Mouse (Mus musculus): ENCODE data around the gene Emc8.

Gene Emc8

GRCm38 (mm10) chr8:120642031-120642662 is 26.2 kb downstream of the Emc8 start:
- in situ Hi-C loops (cut with MboI, MseI): loop anchor here (25.0 kb wide), 1 partner anchor 445 kb away; the partner anchor contains the start of gene Foxf1

DNA sequence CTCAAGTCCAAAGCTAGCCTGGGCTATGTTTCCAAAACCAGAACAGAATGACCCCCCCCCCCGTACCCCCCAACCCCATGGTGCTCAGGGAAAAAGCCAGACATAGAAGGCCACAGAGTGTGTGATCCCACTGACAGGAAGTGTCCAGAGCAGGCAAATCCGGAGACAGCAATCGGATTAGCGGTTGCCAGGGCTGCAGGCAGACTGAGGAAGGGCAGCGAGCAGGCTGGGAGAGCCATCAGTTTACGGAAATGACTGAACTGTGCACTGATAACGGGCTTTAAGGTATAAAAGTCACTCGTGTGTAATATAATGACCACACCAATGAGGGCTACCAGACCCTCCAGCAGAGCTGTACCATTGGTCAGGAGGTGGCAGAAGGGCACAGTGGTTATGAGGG is 27.1 kb downstream of the Emc8 start:
- in situ Hi-C loops (cut with MboI, MseI): loop anchor here (25.0 kb wide), 1 partner anchor 446 kb away; the partner anchor contains the start of gene Foxf1

DNA sequence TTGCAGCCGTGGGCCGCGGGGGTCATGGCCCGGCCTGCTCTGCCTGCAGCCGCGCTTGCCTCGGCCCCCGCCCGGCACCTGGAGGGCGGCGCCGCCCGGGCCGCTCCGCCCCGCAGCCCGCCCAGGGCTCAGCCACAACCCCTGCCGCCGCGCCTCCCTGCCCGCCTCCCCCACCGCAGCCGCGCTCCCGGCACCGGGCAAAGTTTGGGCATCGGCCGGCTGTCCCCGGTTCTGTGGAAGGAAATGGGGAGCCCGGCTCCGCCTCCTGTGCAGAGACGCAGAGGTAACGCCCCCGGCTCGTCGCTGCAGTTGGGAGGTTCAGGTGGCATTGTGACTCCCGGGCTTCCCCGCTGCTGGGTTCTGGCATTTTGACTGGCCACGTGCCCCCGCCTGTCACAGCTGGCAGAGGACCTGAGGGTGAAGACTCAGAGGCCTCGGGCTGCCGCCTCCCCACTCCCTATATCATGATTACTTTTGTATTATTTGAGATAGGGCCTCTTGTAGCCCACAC is 34.0 kb downstream of the Emc8 start:
- in situ Hi-C loops (cut with MboI, MseI): loop anchor here (25.0 kb wide), 1 partner anchor 453 kb away; the partner anchor contains the start of gene Foxf1

GRCm38 (mm10) chr8:120633665-120634271 is 34.6 kb downstream of the Emc8 start:
- in situ Hi-C loops (cut with MboI, MseI): loop anchor here (25.0 kb wide), 1 partner anchor 454 kb away; the partner anchor contains the start of gene Foxf1

DNA sequence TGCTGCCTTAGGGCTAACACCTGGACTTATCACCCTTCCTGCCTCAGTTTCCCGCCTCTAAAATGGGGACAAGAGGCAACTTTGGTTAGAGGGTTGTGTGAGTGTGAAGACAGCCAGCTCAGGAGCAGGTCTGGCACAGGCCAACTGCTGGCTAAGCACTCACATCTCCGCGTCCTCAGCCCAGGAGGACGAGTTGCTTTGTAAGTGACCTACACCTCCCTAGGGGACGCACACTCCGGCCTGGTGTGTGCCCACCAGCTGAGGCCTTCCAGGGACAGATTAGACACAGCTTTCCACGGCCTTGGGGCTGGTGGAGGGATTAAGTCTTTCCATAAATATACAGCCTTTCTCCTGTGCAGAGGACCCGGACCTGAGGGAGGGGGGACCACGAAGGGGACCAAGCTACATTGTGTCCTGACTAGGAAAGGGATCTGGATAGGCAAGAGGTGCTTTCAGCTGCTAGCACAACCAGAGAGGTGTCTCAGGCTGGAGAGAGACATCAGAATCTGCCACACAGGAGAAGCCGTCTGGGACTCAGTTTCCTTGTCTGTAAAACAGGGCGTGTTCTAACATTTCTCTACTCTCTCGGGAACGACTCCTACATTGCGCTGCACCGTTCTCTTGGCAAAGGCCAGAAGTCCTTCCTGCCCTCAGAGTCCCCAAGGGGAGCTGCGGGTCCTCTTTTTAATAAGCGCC is 35.3 kb downstream of the Emc8 start:
- in situ Hi-C loops (cut with MboI, MseI): loop anchor here (25.0 kb wide), 1 partner anchor 454 kb away; the partner anchor contains the start of gene Foxf1

DNA sequence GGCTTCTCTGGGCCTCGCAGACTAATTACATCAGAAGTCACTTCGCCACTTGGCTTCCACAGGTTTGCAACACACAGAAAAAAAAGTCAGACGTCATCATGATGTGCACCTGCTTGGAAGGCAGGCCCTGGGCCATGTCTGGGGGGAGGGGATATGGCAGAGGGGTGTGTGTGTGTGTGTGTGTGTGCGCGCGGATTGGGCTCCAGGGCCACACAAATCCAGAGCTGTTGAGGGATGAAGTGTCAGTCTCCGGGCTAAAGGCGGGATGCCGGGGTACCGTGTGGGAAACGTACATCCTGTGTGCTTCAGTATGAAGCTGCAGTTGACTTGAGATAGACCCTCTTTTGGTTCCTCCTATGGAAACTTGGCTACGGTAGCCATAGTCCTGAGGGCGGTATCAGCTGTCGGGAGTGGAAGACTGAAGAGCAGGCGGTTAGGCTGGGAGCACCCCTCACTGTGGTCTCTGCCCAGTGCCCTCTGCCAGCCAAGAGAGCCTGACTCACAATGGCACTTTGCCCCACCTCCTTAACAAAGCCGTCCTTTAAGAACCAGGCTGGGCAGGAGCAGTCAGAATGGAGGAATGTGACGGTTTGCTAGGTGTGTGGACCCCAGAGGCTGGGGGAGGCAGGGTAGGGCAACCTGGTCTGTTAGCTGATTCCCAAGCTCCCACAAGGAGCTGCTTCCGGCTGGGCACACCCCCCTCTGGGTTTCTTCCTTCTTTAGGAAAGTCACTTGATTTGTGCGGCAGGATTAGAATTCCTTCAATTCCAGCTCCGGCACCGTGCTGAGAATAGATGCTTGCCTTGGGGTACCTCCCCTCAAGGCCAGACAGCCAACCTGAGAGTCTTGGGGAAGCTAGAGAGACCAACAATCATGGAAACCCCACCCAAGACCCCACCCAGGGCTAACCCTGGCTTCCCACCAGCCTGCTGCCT is 36.7 kb downstream of the Emc8 start:
- in situ Hi-C loops (cut with MboI, MseI): loop anchor here (25.0 kb wide), 1 partner anchor 456 kb away; the partner anchor contains the start of gene Foxf1

GRCm38 (mm10) chr8:120630848-120631247 is 37.5 kb downstream of the Emc8 start:
- in situ Hi-C loops (cut with MboI, MseI): loop anchor here (25.0 kb wide), 1 partner anchor 456 kb away; the partner anchor contains the start of gene Foxf1

DNA sequence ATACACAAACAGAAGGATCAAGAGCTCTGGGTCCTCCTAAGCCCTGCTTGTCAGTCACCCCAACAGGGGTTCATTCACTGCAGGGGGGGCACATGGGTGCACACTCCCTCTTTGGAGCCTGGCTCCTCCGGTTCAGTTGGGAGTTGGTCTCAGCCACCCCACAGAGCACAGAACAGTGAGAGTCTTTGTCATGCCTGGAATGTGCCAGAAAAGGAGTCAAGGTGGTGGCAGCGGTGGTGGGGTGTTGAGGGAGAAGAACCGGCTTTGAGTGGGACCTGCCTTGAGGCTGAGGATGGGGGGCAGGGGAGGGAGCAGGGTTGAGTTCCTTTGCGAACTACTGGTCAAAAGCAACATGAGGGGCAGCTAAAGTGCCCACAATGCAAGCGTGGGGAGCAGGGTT is 38.3 kb downstream of the Emc8 start:
- in situ Hi-C loops (cut with MboI, MseI): loop anchor here (25.0 kb wide), 1 partner anchor 457 kb away; the partner anchor contains the start of gene Foxf1

GRCm38 (mm10) chr8:120627298-120627697 is 41.1 kb downstream of the Emc8 start:
- in situ Hi-C loops (cut with MboI, MseI): loop anchor here (25.0 kb wide), 1 partner anchor 460 kb away; the partner anchor contains the start of gene Foxf1

DNA sequence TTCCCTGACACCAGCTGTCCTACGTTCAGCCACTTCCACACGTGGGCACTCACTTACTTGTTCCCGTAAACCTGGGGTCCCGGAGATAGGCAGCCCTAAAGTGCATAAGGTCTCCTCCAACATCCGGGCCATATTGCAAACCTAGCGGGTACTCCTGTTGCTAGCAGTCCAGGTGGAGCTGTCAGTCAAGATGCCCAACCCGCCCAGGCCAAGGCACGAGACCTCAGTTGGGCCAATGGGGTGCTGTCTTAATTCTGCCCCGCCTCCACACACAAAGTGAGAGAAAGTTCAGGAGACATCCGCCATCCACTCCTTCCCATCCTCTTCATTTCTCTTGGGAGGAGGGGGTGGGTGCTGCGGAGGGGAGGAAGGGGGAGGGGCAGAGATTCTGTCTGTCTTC is 41.9 kb downstream of the Emc8 start:
- in situ Hi-C loops (cut with MboI, MseI): loop anchor here (25.0 kb wide), 1 partner anchor 461 kb away; the partner anchor contains the start of gene Foxf1

DNA sequence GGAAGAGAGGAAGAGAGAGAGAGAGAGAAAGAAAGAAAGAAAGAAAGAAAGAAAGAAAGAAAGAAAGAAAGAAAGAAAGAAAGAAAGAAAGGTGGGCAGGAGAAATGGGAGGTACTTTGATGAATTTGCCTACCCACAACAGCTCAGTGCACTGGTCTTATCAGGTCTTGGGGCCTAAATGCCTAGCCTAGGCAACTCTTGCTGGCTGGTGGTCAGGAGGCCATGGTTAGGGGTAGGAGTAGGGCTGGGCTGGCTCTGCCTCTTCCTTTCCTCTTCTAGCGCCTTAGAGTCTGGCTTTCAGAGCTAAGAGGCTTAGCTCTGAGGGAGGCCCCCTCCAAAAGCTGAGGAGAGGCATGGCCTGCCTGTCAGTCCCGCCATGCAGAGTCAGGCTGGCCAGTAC is 44.8 kb downstream of the Emc8 start:
- in situ Hi-C loops (cut with MboI, MseI): no loop called here

DNA sequence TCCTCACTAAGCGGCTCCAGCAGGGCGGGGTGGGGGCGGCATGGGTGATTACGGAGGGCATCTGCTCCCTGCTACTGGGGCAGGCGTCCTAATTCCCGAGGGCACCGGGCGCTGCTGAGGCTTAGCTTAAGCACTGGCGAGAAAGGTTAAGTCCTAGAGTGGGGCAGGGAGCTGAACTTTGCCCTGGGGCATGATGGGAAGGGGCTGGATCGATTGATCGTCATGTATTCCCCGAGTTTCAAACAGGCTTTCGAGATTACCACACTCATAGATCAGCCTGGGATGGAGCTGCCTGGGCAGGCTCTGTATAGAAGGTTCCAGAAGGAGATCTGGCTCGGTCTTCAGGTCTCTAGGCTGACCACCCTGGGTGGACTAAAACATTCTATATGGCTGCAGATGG is 46.2 kb downstream of the Emc8 start:
- in situ Hi-C loops (cut with MboI, MseI): no loop called here

DNA sequence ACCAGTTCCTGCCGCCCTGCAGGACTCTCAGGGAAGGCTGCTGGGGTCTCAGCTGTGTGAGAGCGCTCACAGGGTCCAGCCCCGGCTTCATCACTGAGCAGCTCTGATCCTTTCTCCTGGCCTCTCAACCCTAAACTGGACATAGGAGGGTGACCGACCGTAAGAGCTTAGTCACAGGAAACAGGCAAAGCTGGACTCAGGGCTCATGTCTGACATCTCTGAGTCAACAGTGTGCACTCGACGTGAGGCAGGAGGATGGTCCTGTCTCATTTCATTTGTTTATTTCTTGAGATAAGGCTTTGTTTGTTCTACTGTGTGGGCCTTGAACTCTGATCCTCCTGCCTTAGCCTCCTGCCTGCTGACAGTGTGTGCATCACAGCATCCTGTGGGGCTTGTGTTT is 47.9 kb downstream of the Emc8 start:
- in situ Hi-C loops (cut with MboI, MseI): no loop called here

DNA sequence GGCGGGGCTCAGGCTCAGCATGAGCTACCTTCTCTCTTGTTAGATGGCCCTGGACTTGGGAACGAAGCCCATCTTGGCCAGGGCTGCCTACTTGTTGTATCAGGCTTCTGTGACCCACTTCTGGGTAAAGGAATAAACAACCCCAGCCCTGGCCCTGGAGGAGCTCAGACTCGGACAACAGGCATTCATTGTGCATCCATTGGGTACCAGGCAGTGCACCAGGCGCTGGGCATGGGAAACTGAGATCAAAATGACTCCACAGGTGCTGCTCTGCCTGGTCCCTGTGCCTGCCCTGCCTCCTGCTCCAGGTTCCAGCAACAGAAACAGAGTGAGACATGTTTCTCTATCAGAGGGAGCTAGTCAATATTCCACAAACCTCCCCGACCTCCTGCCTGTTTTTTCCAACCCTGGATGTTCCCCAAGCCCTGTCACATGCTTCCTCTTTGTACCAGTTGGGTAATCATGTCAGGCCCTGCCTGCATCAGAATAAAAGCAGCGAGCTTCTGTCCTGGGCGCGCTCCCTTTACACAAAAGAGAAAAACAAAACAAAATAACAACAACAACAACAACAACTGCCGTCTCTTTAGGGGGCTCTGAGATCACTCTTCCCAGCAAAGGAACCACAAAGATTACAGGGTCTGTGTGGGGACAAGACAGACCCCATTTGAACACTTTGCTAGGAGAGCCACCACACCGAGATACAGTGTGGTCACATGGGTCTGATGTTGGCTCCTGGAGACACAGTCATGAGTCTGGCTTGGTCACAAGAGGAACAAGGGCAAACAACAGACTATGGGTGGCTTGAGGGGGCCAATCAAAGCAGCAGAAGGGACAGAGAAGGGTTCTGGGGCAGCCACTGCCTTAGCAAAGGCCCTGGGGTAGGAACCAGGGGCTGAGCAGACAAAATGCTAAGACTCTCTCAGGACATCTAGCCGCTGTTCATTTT is 48.9 kb downstream of the Emc8 start:
- in situ Hi-C loops (cut with MboI, MseI): no loop called here

DNA sequence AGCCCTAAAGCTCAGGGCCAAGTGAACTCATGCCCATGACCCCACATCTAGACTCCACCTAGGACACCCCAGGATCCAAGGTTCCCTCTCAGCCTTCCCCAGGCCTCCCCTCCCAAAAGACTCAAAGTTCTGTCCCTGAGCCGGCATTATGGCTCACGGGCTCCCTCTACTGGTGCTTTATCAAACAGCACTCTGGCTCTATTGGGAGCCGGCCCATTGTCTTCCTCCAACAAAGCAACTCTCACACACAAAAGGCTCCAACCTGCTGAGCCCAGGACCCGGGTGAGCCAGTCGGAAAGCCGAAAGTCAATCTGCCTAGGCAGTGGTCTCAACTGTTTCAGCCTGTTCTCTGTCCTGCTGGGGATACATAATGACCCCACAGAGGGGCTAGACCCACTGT is 50.3 kb downstream of the Emc8 start:
- in situ Hi-C loops (cut with MboI, MseI): no loop called here

DNA sequence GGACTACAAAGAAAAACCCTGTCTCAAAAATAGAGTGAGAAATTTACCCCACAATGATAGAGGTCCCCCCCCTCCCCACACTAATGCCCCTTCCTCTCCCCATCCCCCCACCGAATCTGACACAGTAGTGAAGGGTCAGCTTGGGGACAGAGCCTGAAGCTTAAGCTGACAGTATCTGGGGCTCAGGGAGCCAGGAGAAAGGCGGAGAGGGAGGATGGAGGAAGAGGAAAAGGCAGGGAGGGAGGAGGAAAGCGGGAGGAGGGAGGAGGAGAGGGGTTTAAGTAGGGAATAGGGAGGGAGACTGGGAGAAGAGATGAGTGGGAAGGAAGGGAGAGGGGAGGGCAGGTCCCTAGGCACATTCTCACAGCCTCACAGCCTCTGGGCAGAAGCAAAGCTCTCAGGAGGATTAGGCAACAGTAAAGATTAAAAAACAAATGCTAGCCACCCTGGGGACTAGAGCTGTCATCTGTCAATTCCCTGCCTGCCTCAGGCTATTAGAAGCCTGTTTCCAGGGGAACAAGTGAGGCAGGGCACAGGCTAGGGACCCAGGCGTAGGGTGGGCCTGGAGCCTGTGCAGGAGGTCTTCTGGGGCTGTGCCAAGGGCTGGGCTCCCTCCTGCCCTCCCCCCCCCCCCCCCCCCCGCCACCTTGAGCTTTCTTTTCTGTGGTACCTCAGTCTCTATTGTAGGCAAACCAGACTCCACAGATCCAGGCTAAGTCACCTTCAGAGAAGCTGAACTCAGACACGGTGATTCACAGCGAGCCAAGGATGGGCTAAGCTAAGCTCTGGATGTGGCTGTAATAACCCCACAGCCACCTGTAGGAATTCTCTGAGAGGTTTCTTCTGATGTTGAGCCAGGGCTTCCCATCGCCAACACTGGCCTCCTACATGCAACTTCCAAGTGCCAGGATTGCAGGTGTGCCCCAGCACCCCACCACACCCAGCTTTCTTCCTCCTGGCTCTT is 51.4 kb downstream of the Emc8 start:
- in situ Hi-C loops (cut with MboI, MseI): no loop called here

- in situ Hi-C loops (cut with MboI, MseI): no loop called here
Measured at GRCm38 (mm10) chr8:120614491-120614890, 53.9 kb downstream of the Emc8 start.

GRCm38 (mm10) chr8:120610824-120611223 is 57.5 kb downstream of the Emc8 start:
- in situ Hi-C loops (cut with MboI, MseI): no loop called here

GRCm38 (mm10) chr8:120607885-120608284 is 60.5 kb downstream of the Emc8 start:
- in situ Hi-C loops (cut with MboI, MseI): no loop called here
